Mouse (Mus musculus) forebrain, embryonic 14.5 days (tissue): ENCODE data around the gene Mindy4. TPM values are rescaled to one million over a fixed set of nuclear protein-coding genes. Genes with fewer than 3 reads are reported as not detected.

Experiments used
- ATAC-seq: fragments of 200-750 bp; cut with Nextera tagmentation; 2 replicates; pipeline ENCODE4 v1.8.0; 2017; ENCODE audit warnings: mild to moderate bottlenecking, moderate library complexity
- DNase-seq: peaks from one replicate; pipeline ENCODE4 v3.0.0-alpha.2; 2015; ENCODE audit warnings: low spot score
- H3K27ac ChIP-seq: fragments of 300-500 bp; sonication (generic); 2 replicates; pipeline ENCODE4 v1.5.1; 2014; ENCODE audit warnings: low read depth, mild to moderate bottlenecking, control low read depth, low read length, moderate library complexity
- H3K27me3 ChIP-seq: fragments of 300-500 bp; sonication (generic); replicated peaks from 2 replicates; pipeline ENCODE4 v1.6.1; 2014; ENCODE audit warnings: low read length, control low read depth, mixed read lengths; ENCODE audit not compliant: control insufficient read depth, insufficient read depth
- H3K36me3 ChIP-seq: fragments of 300-500 bp; sonication (generic); 2 replicates; pipeline ENCODE4 v1.6.1; 2014; ENCODE audit warnings: low read length, control low read depth; ENCODE audit not compliant: control insufficient read depth, insufficient read depth
- H3K4me1 ChIP-seq: fragments of 300-500 bp; sonication (generic); 2 replicates; pipeline ENCODE4 v1.6.1; 2014; ENCODE audit warnings: antibody characterized with exemption, low read length, control low read depth; ENCODE audit not compliant: control insufficient read depth, insufficient read depth
- H3K4me2 ChIP-seq: fragments of 300-500 bp; sonication (generic); 2 replicates; pipeline ENCODE4 v1.6.1; 2014; ENCODE audit warnings: mild to moderate bottlenecking, control low read depth, low read length
- H3K4me3 ChIP-seq: fragments of 300-500 bp; sonication (generic); 2 replicates; pipeline ENCODE4 v1.5.1; 2014; ENCODE audit warnings: low read depth, low read length, control low read depth
- H3K9ac ChIP-seq: fragments of 300-500 bp; sonication (generic); 2 replicates; pipeline ENCODE4 v1.6.1; 2014; ENCODE audit warnings: mild to moderate bottlenecking, low read length, control low read depth, moderate library complexity
- H3K9me3 ChIP-seq: fragments of 300-500 bp; sonication (generic); replicated peaks from 2 replicates; pipeline ENCODE4 v1.6.1; 2016; ENCODE audit warnings: low read length, control low read depth, mixed read lengths; ENCODE audit not compliant: control insufficient read depth
- WGBS: fragments of 180-500 bp; shearing (Covaris S2); extraction: QIAGEN DNeasy Blood & Tissue Kit; methylation state at CpG from one replicate; pipeline ENCODE4 v1.1.7; 2014; 5-methylcytosine and 5-hydroxymethylcytosine counted together
- polyA plus RNA-seq: library from polyadenylated mRNA; unstranded; fragments of >200 nt; fragmentation: Nextera tagmentation; extraction: Ambion mirVana; gene quantifications from 2 replicates; pipeline ENCODE4 v1.2.1, GENCODE M21; 2014

Mindy4 gene
- polyA plus RNA-seq, 1 experiment from 2014 or later: 18.6 TPM

DNA sequence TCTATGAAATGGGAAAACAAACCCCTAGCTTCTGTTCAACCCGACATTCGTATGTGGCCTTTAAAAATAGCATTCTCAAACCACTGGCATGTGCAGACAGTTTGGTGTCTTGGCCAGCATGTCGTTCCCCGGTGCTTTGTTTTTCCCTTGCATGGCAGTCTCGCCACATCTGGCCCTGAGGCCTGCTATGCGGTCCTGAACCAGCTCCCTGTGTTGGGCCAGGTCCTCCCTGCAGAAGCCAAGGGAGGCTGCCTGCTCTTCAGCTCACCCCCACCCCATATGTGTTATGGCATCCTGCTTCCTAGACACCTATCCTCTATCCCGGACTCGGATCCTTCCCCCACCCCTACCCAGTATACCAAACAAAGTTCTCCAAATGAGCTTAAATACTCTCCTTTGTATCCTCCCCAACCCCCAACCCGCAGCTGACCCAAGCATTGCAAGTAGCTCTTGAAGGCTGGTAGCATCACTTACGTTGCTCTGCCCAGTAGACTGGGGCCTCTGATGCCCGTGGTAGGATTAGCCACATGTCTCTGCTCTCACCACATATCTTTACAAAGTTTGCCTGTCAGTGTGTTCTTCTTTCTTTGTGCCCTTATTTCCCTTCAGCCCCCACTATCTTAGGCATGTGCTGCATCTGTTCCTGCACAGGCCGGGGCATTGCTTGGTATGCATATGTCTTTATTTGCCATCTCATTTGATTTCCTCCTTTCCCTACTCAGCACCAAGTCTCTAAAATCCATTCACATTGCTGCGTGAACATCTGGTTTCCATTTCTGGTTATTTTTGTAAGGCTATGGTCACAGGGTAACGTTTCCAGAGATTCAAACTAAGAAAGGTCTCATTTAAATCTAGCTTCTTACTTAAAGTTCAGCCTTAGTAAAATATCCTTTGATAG, 55.5 kb downstream of the Mindy4 start:
- DNase-seq (no peak), ATAC-seq (no peak)
- WGBS: 80% methylated on average over 14 of the region's 14 CpGs
- no peak overlapping the region for H3K9ac ChIP-seq
- peaks cover 14% of the 10 kb centered on the region; the same call in 1 of the 2 replicates for H3K36me3 ChIP-seq
- H3K27me3 ChIP-seq: no peaks in the 10 kb centered on the region
- no peak overlapping the region for H3K27ac ChIP-seq
- no peaks in the 10 kb centered on the region for H3K4me1 ChIP-seq
- no peak overlapping the region for H3K4me2 ChIP-seq
- no peak overlapping the region for H3K4me3 ChIP-seq
- no peaks in the 10 kb centered on the region for H3K9me3 ChIP-seq

- Histone ChIP-seq H3K4me3 (no peak overlapping the region), H3K4me2 (no peak overlapping the region), H3K27me3 (no peaks in the 10 kb centered on the region), H3K4me1 (no peaks in the 10 kb centered on the region), H3K36me3 (peaks cover 9% of the 10 kb centered on the region; the same call in 1 of the 2 replicates), H3K27ac (no peak overlapping the region), H3K9me3 (no peaks in the 10 kb centered on the region), H3K9ac (no peak overlapping the region)
- ATAC-seq (no peak), DNase-seq (no peak)
- 92% methylated on average over 12 of the region's 12 CpGs for WGBS
Observed at GRCm38 (mm10) chr6:55262161-55262560, 59.0 kb downstream of the Mindy4 start.

- Histone ChIP-seq H3K9ac (no peak overlapping the region), H3K4me3 (no peak overlapping the region), H3K9me3 (no peaks in the 10 kb centered on the region), H3K27ac (no peak overlapping the region), H3K36me3 (peaks cover 9% of the 10 kb centered on the region; the same call in 1 of the 2 replicates), H3K4me1 (no peaks in the 10 kb centered on the region), H3K4me2 (no peak overlapping the region), H3K27me3 (no peaks in the 10 kb centered on the region)
- ATAC-seq (no peak), DNase-seq (no peak)
- WGBS: 91% methylated on average over 5 of the region's 5 CpGs
Observed at GRCm38 (mm10) chr6:55263490-55264046, 60.4 kb downstream of the Mindy4 start.

GRCm38 (mm10) chr6:55264741-55265366, 61.7 kb downstream of the Mindy4 start:
- no peaks in the 10 kb centered on the region for H3K27me3 ChIP-seq
- no peaks in the 10 kb centered on the region for H3K9me3 ChIP-seq
- WGBS: 90% methylated on average over 7 of the region's 7 CpGs
- H3K9ac ChIP-seq: no peak overlapping the region
- no peak for DNase-seq
- H3K4me3 ChIP-seq: no peak overlapping the region
- ATAC-seq: no peak
- H3K4me1 ChIP-seq: no peaks in the 10 kb centered on the region
- no peak overlapping the region for H3K4me2 ChIP-seq
- H3K27ac ChIP-seq: no peak overlapping the region
- H3K36me3 ChIP-seq: peaks cover 9% of the 10 kb centered on the region; the same call in 1 of the 2 replicates

GRCm38 (mm10) chr6:55272952-55273351, 69.8 kb downstream of the Mindy4 start:
- WGBS: 37% methylated on average over 7 of the region's 7 CpGs
- H3K9ac ChIP-seq: no peak overlapping the region
- ATAC-seq: peak; percentile 69
- H3K27ac ChIP-seq: no peak overlapping the region
- H3K27me3 ChIP-seq: no peaks in the 10 kb centered on the region
- DNase-seq: peak; percentile 73
- no peaks in the 10 kb centered on the region for H3K9me3 ChIP-seq
- H3K4me3 ChIP-seq: no peak overlapping the region
- no peak overlapping the region for H3K4me2 ChIP-seq
- no peaks in the 10 kb centered on the region for H3K4me1 ChIP-seq
- no peaks in the 10 kb centered on the region for H3K36me3 ChIP-seq

GRCm38 (mm10) chr6:55273463-55273862, 70.3 kb downstream of the Mindy4 start:
- ATAC-seq (0 out of 2 replicates have a peak, but pooled peaks have one; percentile 34), DNase-seq (no peak)
- no peak overlapping the region for H3K9ac ChIP-seq
- H3K9me3 ChIP-seq: no peaks in the 10 kb centered on the region
- H3K4me1 ChIP-seq: no peaks in the 10 kb centered on the region
- H3K4me3 ChIP-seq: no peak overlapping the region
- no peak overlapping the region for H3K27ac ChIP-seq
- no peaks in the 10 kb centered on the region for H3K36me3 ChIP-seq
- no peaks in the 10 kb centered on the region for H3K27me3 ChIP-seq
- 76% methylated on average over 5 of the region's 5 CpGs for WGBS
- H3K4me2 ChIP-seq: no peak overlapping the region

- Histone ChIP-seq H3K36me3 (no peaks in the 10 kb centered on the region), H3K9me3 (no peaks in the 10 kb centered on the region), H3K4me3 (no peak overlapping the region), H3K4me1 (no peaks in the 10 kb centered on the region), H3K9ac (no peak overlapping the region), H3K27me3 (no peaks in the 10 kb centered on the region), H3K4me2 (no peak overlapping the region), H3K27ac (no peak overlapping the region)
- ATAC-seq (no peak), DNase-seq (no peak)
- WGBS: 88% methylated on average over 10 of the region's 10 CpGs
Observed at GRCm38 (mm10) chr6:55275000-55275399, 71.8 kb downstream of the Mindy4 start.

DNA sequence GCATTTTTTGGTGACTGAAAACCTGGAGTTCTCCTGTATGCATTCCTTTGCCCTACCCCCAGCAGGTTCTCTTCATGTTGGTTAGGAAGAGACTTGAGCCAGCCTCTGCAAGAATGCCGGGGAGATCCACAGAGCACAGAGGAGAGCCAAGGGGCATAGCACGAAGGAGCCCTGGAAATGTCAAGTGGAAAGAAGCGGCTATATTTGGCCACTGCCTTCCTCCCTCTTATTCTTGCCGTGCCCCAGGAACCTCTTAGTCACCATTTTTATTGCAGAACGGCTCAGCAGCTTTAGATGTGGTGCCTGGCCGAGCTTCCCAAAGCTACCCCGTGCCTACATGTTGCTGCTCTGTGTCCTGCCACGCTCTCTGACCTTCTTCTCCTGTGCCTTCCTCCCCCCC, 72.6 kb downstream of the Mindy4 start:
- Histone ChIP-seq H3K27ac (no peak overlapping the region), H3K4me1 (no peaks in the 10 kb centered on the region), H3K9ac (no peak overlapping the region), H3K4me2 (no peak overlapping the region), H3K27me3 (no peaks in the 10 kb centered on the region), H3K9me3 (no peaks in the 10 kb centered on the region), H3K4me3 (no peak overlapping the region), H3K36me3 (no peaks in the 10 kb centered on the region)
- ATAC-seq (no peak), DNase-seq (no peak)
- 98% methylated on average over 8 of the region's 8 CpGs for WGBS
